Mouse (Mus musculus): ENCODE measurements around the gene AC170998.1.

DNA sequence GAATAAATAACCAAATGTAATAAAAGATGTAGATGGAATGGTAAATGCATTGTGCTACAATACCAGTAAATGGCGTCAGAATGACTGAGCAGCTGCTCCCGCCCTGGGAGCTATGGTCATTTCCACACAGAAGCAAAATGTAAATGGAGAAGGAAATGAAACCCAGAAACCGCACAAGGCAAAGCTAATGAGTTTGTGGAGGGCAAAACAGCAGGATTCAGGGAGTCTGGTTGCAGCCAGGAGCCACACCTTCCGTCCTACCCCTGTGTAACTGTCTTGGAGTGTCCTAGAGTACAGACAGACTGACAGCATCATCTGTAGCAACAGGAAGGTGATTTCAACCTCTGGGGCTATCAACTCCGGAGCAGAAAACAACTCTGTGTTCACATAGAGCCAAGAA lies 30.6 kb downstream of the AC170998.1 start:
- no peak for TF ChIP-seq GATA1 (IDR thresholded peaks at IDR 0.05; ENCODE audit: borderline replicate concordance, low read length)
- TF ChIP-seq FLI1 (IDR thresholded peaks at IDR 0.05; ENCODE audit: low read length) = no peak
